Mouse (Mus musculus) c-Kit-positive CD71-negative TER-119-negative erythroid progenitor cells, embryonic 14.5 days (primary cell): Measurements from ENCODE around the gene C1ra.
A peak's percentile ranks its signal among the peaks of the same experiment; 100 is the strongest.
"Not testable (repeated sequence)": the region's sequence is repeated elsewhere in the genome, so short reads cannot be mapped to it uniquely, and the experiment has no call there.

ENCODE experiments used
- DNase-seq: peaks from one replicate; pipeline ENCODE4 v3.0.0-alpha.2; 2013; ENCODE audit warnings: low read depth

C1ra gene

DNA sequence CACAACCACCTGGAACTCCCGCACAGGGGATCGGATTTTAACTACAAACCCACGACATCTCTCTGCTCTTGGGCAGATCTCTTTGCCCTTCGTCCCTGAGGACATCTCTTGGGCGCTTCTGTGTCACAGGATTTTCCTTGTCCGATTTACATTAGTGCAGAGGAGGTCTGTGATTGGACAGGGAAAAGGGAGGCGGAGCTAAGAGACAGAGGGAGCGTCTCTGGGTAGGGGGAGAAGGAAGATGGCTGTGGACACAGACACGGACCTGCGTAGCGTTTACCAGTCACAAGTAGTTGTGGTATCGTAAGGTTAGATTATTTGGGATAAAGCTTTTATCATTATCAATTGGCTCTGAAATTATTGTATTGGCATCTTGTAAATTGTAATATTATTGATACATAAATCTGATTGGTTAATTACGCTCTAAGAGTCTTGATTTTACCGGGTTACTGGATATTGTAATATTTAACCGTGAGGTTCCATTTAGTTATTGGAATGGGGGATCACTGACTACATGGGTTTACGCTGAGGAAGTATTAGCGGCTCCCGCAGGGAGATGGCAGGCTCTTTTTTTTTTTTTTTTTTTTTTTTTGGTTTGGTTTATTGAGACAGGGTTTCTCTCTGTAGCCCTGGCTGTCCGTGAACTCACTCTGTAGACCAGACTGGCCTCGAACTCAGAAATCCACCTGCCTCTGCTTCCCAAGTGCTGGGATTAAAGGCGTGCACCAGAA lies 26.6 kb upstream of the C1ra start:
- no peak for DNase-seq

DNA sequence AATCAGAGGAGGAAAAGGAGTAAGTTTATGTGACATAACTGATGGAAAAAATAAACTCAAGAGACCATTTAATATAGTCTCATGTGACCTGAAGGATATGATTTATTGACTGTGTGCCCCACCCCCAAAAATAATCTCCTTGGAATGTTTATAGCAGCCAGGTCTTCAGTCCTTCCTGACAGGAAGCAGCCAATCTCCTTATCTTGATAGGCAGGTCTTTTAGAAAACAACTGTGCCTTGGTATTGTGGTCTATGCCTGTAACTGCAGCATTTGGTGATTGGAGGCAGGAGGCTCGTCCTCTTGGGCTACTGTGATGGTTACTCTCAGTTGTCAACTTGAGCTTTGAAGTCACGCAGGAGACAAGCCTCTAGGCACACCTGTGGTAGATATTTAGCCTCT lies 24.7 kb upstream of the C1ra start:
- DNase-seq = no peak

DNA sequence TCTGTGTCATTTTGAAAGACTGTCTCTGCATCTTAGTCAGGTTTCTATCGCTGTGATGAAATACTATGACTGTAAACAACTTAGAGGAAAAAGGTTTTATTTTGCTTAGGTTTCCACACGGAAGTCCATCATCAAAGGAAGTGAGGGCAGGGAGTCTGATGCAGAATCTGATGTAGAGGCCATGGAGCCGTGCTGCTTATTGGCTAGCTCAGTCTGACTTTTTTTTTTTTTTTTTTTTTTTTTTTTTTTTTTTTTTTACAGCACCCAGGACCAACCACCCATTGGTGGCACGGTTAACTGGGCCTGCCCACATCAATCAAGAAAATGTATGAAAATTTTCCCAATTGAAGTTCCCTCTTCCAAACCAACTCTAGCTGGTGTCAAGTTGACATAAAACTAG lies 23.3 kb upstream of the C1ra start:
- no peak for DNase-seq

DNA sequence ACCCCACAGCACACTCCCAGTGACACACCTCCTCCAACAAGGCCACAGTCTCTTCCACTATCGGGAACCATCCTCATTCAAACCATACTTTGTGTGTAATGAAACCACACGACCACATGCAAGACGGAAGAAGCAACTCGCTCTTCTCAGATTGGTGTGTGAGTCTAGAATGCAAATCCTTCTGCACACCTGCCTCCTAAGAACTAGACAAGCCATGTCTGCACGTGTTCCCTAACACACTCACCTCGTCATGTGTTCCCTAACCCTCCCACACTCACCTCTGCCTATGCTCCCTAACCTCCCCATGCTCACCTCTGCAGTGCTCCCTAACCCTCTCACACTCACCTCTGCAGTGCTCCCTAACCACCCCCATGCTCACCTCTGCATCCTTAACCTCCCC lies 20.8 kb upstream of the C1ra start:
- DNase-seq = no peak

DNA sequence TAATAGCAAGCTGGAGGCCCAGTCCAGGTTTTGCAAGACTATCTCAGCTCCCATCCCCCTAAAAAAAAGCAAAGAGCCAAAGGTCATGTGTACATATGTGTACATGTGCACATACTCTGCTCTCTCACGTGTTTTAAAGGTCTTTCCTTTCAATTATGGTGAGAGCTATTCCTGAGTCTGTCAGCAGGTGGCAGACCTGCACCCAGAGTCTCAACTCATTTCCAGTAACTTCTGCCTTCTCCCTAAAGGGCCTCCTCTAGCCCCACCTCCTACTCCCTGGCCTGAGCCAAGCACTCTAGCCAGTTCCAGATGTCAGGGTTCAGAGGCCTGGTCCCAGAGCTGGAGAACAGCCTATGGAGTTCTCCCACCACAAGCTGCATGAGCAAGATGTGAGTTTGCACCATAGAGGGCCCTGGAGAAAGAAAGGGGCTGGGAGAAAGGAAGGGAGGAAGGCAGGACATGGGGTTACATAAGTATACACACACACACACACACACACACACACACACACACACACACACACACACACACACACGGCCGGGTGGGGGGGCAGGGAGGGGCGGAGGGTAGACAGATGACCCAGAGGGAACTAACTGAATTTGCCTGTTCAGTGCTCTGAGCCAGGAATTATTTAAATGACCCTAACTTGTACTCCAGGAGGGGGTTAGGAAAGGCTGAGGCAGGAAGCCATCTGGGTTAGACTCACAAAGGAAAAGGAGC lies 19.2 kb upstream of the C1ra start, which contains the start of gene C1rl:
Gene C1rl (plus strand): TSS at position 272 of the 720 bp plus-strand sequence.
- peak; percentile 86 for DNase-seq

DNA sequence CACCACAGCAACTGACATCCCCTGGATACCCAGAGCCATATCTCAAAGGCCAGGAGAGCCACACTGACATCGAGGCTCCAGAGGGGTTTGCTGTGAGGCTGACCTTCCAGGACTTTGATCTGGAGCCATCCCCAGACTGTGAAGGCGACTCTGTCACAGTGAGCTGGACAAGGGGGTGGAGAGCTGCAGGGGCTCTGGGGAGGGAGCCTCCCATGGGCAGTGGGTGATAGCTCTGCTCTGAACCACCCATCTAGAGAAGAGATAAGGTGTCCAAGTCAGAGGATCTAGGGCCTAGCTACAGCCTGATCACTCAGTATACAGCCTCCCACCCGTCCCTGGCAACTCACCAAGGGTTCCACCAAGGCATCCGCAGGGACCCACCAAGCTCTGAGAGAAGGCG lies 18.3 kb upstream of the C1ra start:
- no peak for DNase-seq

DNA sequence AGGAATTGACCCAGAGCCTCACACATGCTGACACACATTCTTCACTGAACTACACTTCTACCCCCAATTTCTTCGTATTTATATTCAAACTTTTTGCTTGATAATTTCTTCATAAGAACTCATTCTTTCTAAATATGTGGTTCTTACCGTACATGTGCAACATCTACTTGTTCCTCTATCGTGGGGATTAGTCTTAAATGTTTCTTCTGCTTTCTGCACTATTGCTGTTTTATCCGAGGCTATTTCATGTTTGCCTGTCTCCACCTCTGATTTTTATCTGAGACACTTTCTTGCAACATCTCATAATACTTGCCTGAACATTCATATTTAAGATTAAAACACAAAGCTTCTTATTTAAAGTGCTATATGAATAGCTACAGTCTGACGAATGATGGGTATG lies 16.2 kb upstream of the C1ra start:
- DNase-seq = no peak

DNA sequence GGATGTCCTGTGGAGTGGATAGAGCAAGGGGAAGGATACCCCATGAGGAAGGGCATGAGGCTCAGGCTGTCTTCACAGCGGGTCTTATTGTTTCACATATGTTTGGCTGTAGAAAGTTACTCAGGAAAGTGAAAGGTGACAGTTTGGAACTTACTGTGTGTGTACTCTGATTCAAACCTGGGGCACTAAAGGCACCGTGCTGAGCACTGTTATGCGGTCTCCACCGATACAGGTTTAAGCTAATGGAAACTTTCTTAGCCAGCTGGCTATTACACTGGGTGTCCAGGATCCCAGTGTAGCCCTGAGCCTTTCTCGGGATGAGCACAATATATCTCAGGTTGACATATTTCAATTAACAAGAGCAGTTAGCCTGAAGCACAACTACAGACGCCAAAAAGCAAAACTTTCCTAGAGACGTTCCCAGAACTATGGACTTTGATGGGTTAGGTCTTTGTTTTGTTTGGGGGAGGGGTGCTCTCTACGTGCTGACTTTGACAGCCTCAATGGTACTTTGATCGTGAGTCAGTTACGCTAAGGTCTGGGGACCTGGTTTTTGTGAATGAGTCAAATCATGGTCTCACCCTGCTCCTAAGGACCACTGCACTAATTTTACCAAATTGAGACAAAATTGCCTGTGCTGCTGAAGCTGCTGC lies 12.2 kb upstream of the C1ra start:
- no peak for DNase-seq

DNA sequence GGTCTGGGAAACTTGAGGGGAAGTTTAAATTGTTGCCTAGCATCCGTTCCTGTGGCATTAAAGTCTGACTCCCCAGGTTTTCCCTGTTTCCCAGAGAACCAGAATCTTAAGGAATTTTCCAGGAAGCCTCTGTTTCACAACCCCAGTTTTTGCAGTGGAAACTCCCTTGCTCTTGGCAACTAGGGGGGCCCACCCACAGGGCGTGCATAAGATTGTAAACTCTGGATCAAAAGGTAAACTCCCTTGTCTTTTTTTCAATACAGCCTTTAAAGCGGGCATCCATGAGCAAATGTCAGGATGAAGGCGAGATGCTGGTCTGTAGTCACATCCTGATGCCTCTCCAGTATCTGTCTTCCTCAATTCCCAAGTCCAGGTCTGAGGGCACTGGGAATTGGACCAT lies 10.7 kb upstream of the C1ra start:
- DNase-seq = no peak

DNA sequence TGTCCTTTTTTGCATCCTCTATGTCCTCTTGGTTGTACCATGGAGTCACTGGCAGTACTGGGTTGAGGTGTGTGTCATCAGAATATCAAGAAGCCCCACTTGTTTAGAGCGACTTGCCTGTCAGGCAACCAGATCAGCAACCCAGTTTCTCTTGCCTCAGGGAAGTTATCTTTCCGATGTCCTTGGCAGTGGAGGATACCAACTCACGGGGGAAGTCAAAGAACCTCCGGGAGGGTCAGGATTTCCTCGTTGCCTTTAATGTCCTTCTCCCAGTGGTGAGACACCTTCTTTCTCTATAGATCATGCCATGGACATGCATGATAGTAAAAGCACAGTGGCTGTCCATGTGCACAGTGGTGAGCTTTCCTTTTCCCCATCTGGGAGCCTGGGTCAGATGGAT lies 10.2 kb upstream of the C1ra start:
- DNase-seq = no peak

DNA sequence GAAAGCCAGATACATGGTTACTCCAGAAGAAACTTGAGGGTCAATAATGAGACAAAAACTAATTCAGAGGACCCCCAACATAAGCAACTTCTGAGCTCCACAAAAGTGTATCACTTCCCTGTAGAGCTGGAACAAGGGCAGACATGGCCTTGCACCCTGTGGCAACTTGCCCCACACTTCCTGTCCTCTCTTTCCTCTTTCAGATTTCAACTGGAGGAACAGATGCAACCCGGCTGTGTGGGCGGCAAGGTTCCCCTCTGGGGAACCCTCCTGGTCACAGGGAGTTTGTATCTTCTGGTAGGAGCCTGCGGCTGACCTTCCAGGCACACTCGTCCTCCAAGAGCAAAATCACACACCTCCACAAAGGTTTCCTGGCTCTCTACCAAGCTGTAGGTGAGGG lies 7.2 kb upstream of the C1ra start:
- DNase-seq = peak; percentile 25

DNA sequence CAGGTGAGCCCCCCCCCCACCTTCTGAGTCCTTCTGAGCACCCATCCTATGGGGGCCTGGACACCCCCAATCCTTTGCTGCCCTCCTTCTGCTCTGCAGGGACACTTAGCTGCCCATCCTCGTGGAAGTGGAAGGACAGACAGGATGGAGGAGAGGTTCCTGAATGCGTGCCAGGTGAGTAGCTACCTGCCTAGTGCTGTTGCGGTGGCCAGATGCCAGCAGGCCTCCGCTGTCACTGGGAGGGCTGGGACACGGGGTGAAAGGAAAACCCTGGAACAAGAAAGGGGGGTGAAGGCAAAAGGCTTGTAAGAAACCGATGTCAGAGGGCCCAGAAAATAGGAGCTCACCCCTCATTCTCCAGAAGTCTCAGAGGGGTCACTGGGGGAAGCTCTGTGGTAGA lies 5.2 kb upstream of the C1ra start:
- DNase-seq = no peak

DNA sequence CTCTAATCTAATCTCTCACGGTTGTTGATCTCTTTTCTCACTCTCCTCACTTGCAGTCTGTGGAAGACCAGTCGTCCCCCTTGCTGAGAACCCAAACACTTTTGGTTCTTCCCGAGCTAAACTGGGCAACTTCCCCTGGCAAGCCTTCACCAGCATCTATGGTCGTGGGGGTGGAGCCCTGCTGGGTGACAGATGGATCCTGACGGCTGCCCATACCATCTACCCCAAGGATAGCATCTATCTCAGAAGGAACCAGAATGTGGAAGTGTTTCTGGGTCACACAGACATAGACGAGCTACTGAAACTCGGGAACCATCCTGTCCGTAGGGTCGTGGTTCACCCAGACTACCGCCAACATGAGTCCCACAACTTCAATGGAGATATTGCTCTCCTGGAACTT lies 3.9 kb upstream of the C1ra start:
- no peak for DNase-seq

DNA sequence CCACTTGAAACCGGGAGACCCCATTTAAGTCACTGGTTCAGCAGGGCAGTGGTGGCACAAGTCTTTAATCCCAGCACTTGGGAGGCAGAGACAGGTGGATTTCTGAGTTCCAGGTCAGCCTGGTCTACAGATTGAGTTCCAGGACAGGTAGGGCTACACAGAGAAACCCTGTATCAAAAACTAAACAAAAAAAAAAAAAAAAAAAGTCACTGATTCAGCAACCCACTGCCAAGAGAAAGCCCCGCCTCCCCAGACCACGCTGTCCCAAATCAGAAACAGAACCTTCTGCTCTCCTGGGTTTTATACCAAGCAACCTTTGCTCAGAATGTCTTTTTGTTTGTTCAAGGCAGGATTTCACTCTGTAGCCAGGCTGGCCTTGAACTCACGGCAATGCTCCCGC lies 3.0 kb upstream of the C1ra start:
- DNase-seq = not testable (repeated sequence)

DNA sequence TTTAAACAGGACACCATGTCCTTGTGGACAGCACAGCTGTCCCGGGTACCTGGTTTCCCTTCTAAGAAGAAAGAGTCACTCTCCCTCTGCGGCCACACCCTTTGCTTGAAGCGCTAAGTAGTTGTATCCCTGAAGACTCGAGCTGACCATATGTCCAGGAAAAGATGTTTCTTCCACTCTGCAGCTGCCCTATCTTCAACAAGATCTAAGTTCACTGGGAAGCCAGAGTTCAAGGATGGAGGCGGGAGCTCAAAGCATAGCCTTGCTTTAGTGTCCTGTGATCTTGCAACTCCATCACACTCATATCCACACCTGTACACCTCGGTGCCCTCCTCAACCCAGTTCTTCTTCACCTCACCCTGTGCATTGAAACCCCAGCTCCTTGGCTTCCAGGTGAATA lies 269 bp upstream of the C1ra start:
- DNase-seq = no peak

DNA sequence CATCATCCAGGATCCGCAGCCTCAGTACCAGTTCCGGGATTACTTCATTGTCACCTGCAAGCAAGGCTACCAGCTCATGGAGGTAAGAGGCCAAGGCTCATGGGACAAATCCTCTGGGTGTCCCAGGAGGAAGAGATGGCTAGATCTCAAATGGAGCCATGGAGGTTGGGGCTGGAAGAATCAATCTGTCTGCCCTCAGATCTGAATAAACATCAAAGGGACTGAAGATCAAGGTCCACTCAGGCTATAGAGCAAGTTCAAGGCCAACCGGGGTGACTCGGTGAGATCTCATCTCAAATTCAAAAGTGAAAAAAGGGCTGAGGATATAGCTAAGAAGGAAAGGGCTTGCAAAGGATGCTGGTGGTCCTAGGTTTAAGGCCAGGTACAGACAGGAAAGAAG lies 5.5 kb downstream of the C1ra start:
- not testable (repeated sequence) for DNase-seq

DNA sequence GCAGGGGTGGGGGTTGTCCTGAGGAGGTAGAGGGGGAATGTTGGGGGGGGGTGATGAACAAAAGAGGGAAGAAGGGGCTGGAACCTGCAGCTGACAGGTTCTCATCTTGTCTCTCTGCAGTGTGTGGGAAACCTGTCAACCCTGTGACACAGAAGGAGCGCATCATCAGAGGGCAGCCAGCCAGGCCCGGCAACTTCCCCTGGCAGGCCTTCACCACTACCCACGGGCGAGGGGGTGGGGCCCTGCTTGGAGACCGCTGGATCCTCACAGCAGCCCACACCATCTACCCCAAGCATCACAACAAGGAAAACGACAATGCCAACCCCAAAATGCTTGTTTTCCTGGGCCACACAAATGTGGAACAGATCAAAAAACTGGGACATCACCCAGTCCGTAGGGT lies 9.9 kb downstream of the C1ra start:
- not testable (repeated sequence) for DNase-seq

DNA sequence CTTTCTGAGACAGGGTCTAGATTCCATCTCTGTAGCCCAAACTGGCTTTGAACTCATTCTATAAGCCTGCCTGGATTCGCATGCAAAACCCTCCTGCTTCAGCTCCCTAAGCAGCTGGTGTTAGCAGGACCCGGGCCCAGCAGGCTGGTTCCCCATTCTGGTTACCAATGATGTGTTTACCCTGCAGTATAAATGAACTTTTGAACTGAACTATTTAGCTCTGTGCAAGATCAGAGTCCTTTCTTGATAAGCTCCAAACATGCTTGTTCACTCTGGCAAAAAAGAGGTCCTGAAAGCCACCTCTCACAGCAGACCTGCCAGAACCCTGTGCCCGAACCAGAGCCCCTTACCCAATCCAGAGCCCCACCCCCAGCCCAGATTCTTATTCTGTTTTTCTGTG lies 15.7 kb downstream of the C1ra start:
- no peak for DNase-seq

DNA sequence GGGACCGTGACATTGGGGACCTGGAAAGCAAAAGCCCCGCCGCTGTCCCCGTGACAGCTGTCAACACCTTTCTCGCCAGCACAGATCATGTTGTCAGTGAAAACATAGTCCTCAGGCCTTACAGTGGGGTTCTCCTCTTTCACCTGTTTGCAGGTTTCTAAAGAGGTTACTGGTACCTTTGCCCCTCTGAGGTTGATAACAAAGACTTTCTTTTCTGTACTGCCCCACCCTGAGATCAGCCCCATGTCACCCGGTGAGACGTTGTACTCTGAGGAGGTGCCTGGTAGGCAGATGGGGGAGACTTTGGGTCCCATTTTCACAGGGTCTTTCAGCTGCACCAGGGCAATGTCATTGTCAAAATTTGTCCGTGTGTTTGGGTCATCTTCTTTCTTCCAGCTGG lies 18.9 kb downstream of the C1ra start:
- DNase-seq = no peak

DNA sequence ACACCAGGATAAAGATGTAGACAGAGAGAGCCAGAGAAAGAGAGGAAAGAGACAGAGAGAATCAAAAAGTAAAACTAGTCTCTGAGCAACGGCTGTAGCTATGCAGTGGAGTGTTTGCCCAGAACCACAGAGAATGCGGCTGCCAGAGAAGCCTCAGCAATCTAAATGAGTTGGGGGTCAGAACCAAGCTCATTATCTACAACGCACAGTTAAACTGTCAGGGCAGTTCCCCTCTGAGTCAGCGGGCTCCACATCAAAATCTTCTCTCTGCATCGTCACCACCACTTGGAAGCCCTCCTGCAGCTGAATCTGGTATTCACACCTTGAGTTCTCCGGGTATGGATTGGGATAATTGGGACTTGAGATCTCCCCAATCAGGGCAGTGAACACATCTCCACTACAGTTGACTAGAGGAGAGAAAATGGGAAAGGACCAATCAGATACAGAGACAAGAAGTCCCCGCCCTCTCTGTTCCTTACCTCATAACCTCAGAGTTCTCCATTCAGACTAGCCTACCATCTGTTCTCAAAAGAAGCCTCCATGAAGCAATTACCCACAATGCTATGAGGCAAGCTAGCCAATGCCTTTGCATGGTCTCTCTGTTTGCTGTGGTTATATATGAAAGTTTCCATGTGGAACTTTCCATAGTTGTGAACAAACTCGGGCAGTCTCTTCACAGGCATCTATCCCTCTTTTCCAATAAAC lies 24.1 kb downstream of the C1ra start:
- not testable (repeated sequence) for DNase-seq

DNA sequence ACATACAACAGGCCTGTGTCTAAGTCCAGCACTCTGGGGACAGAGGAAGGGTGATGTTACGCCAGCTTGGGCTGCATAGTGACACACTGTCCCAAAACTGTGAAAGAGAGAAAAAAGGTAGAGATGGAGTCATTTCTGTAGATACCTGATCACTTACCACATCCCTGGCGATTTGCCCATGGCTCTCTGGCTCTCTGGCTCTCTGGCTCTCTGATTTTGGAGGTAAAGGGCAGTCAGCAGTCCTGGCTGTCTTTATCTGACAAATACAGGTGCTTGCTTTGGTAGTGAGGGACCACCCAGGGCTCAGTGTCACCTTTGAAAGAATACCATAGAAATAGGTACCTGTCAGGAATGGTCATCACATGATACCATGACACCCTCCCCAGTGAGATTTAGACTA lies 29.0 kb downstream of the C1ra start:
- DNase-seq = not testable (repeated sequence)

DNA sequence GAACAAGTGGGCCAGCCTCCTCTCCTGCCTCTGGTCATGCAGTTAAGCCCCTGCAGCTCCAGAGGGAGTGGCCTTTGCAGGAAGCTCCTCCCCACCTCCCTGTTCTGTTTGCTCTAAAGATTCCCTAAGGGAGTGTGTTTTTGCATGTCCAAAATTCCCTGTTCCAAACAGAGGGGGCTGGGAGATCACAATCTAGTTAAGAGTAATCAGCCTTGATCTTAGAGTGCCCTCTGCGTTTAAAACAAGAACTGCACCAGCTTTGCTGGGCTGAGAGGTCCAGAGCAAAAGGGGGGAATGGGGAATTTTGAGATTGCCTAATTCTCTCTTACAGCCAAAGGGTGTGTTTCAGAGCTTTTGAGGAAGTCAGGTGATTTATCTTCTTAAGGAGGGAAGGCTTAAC lies 30.1 kb downstream of the C1ra start, which contains the start of gene C1s1:
Gene C1s1 (minus strand): TSS at position 76 of the 400 bp plus-strand sequence.
- peak; percentile 20 for DNase-seq

DNA sequence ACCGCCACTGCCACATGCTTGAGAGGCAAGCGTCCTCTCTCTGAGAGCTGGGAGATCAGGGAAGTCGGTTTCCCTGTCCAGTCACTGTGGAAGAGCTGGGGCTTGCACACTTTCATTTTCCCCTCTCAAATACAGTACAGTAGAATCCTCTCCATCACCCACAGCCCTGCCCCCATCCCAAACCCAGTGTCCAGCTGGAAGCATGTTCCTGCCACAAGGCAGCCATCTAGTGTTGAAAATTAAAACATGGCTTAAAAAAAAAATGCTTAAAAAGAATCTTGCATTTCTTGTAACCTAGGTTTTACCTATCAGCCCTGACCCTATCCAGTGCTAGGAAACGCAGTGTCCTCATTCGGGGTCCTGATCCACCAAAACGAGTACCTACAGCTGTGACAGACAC lies 32.3 kb downstream of the C1ra start:
- no peak for DNase-seq
